Mouse (Mus musculus) monocyte, adult 5-6 weeks (primary cell): ENCODE data around the gene Gm5108. TPM values are rescaled to one million over a fixed set of nuclear protein-coding genes. Genes with fewer than 3 reads are reported as not detected.

Source experiments
- ATAC-seq: fragments of 153-309, 156-312 bp; replicated peaks from 2 replicates; pipeline ENCODE4 v1.8.0; 2017; ENCODE audit warnings: mild to moderate bottlenecking; ENCODE audit not compliant: low TSS enrichment, insufficient number of reproducible peaks, severe bottlenecking, poor library complexity, low FRiP score
- total RNA-seq: library from RNA; stranded (forward); fragments of 200-1000, 200-491, 200-594 nt; gene quantifications from 3 replicates; pipeline ENCODE4 v1.2.3, GENCODE M21; 2017

Gene Gm5108
- not detected in 3 replicates for total RNA-seq

DNA sequence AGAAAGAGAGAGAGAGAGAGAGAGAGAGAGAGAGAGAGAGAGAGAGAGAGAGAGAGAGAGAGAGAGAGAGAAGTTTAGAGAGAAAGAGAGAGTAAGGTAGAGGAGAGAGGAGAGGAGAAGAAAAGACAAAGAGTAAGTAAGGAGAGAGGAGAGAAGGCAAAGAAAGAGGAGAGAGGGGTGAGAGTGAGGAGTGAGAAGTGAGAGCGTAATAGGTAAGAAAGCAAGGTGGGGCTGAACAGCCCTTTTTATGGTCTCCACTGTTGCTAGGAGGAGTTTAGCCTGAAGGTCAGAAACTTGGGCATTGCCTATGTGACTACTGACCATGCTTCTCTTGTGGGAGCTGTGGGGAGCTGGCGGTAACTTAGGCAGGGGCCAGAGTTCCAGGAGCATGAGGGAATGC is at the start of gene Gm5108:
TSS of gene Gm5108 (plus strand) at position 301 of the 400 bp plus-strand sequence.
- ATAC-seq, result no peak

DNA sequence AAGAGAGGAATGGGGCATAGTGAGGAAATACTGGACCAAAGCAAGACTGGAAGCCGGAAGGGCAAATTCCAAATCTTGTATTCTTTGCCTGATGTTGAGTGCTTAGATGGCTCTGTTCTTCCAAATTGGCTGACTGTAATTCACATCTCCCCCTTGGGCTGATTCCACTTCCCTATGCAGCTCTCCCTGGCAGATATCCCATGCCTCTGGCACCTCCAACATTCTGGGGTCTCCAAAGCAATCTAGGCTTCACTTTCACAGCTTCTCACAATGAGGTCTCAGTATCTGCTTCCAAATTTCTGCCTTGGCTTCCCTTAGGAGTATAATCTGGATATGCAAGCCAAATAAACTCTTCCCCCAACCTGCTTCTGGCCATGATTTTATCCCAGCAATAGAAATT is 42.5 kb upstream of the Gm5108 start:
- ATAC-seq, result no peak

DNA sequence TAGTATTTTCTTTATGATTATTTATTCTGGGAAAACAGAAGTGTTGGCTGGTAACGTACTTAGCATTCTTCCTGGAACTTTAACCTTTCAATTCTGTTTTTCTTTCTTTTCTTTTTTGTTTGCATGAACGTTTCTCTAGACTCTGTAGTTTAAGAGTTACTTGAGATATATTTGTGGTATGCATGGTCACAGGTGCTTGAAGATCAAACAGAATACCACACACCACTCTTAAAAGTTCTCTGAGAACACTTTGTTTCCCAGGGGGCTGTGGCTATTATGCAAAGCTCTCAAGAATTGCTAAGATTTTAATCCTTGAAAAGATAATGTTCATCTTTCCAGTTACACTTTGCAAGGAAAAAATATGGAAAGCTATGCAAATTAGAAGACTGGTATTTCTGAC is 36.9 kb upstream of the Gm5108 start:
- no peak for ATAC-seq

DNA sequence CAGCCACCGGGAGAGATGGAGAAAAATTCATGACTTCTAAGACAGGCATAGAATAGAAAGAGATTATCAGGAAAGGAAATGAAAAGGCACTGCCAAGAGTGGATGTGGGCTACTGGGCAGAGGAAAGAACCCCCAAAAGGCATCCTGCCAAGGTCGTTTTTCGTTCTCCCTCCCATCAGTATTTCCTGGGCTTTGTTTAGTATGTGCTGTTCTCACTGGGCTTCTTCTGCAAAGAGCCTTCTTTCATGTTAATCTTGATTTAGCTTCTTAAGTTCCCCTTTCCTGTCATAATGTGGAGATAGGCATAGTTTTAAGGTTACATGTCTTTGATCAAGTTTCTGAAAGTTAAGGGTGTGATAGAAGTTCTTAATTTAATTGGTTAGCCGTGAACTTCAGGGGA is 10.9 kb upstream of the Gm5108 start:
- no peak for ATAC-seq

DNA sequence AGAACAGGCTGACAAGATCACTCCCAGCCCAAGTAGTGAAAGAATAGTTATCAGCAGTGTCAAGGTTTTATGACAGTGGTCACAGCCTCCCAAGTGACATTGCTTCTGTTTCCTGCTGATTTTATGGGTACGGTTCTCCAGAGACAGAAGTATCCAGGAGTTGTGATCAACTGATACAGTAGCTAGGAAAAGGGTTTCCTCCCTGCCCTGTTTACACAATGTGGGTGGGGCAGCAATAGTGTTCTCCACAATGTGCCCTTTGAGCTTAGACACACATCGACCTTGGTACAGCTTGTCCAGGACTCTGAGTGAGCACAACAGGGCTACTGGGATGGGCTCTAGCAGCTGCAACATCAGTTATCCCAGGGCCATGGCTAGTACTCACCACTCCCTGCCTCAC is 9.8 kb upstream of the Gm5108 start:
- ATAC-seq, result no peak

DNA sequence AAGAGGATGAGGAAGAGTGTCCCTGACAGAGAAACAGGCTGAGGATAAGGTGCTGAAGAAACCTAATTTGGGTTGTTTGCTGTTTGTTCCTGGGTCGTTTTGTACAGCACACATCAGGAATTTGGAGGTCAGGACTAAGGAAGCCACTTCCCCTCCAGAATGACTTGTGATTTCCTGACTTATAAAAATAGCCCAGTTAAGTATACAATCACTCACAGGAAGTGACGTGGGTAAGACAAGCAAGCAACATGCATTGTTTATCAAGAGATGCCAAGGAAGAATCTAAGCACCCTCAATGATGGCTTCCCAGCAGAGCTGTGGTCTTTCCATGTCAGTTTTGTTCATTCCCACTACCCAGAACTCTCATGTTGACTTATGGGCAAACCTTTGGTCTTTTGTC is 1.7 kb downstream of the Gm5108 start:
- no peak for ATAC-seq

DNA sequence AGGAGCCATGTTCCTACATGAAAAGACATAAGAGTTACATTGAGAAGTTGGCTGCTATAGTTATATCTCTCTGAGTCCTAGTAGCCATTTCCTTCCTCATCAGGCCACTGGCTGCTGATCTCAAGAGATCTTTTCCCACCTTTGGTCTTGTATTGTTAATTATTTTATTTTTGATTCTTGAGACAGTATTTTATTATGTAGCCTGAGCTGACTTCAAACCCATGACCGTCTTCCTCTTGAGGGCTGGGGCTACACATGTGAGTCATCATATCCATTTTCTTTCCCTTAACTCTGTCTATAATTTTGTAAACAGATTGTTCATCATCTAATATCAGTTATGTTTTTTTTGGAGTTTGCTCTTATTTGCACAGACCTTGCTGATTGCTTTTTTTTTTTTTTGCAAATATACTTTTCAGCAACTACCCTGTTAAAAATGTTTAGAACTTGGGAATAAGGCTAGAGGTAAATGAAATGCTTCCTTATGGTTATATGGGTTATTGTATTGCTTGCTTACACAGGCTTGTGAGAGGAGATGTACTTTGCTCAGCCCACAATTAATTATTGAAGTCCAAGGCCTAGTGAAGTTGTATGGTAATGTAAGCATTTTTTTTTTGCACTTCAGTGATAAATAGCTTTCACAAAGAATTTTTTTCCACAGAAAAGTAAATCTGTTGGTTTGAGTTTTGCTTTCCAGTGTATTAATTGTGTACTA is 2.8 kb downstream of the Gm5108 start:
- ATAC-seq, result no peak

DNA sequence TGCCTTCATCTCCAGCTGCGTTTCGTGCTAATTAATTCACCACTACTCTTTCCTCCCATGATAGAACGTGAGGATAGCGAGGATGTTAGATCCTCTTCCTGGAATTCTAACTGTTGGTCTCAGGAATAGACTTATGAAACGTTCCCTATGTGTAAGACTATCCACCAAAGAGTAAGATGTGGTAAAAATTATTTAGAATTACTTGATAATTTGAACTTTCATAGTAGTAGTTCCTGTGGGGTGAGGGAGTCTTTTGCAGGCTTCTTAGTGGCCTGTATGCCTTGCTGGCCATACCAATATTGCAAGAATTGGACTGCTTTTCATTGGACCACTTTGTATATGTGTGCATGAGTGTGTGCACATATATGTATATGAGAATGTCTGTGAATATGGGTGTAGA is 4.9 kb downstream of the Gm5108 start, which contains the start of gene Gm21905:
TSS of gene Gm21905 (minus strand) at position 101 of the 400 bp plus-strand sequence.
- ATAC-seq, result no peak

DNA sequence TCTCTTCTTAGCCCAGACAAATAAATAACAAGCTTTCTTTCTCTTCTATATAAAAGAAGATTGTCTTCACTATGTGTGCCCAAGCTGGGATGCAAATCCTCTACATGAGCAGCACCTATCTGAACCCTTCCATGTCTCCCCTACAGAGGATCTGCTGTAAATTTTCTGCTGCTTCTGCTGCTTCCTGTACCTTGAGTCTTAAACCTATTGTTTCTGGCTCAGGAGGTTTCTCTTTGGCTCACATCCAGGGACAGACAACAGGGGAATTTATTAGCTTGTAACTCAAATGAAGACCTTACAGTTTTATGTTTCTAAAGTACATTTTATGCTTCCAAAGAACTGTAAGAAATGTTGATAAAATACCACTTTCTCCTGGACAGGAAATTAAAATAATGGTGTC is 5.5 kb downstream of the Gm5108 start:
- no peak for ATAC-seq

DNA sequence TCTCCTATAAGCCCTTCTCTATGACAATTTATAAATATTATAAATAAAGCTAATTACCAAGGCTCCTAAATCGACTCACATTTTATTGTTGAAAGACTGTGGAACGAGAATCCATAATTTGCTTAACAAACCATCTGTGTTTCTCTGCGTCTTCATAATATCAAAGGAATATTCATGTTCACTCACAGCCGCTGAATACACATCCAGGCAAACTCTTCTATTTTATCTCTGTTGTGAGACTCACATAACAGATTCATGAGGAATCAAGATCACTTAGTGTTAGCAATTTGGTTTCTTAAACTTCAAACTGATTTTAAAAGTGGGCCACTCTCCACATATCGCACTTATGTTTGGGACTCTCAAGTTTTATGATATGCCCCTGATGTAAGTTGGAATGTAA is 6.6 kb downstream of the Gm5108 start:
- no peak for ATAC-seq

DNA sequence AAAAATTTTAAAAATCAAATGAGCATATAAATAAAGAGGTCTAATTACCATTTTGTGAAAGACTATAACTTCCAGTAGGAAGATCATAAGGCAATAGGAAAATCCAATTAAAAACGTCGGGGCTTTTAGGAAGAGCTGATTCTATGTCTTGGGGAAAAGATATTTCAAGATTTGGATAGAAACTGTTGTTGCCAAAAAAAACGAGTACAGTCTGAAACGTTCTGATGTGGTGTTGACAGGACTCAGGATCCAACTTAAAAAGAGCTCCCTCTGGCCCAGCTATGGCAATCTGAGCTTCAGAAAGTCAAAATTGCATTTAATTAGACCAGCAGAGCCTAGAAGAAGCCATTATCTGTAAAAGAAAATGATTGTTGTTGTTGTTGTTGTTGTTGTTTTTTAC is 12.6 kb downstream of the Gm5108 start:
- no peak for ATAC-seq

DNA sequence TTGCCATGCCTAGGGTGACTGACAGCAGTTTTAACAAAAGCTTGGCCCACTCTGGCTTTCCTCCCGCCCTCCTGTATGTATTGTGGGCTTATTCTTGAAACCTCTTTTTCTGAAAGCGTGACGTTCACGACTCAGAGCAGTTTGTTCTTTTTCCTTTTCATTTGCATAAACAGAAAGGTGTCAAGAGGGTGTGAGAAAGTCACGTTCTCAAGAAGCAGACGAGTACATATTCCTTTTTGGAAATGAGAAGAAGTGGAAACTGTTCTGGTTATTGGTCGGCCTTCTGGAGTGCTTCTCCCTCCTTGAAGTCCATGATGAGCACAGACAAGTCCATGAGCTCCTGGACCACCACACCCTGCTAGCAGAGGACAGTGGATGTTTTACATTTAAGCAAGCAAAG is 14.0 kb downstream of the Gm5108 start:
- no peak for ATAC-seq

DNA sequence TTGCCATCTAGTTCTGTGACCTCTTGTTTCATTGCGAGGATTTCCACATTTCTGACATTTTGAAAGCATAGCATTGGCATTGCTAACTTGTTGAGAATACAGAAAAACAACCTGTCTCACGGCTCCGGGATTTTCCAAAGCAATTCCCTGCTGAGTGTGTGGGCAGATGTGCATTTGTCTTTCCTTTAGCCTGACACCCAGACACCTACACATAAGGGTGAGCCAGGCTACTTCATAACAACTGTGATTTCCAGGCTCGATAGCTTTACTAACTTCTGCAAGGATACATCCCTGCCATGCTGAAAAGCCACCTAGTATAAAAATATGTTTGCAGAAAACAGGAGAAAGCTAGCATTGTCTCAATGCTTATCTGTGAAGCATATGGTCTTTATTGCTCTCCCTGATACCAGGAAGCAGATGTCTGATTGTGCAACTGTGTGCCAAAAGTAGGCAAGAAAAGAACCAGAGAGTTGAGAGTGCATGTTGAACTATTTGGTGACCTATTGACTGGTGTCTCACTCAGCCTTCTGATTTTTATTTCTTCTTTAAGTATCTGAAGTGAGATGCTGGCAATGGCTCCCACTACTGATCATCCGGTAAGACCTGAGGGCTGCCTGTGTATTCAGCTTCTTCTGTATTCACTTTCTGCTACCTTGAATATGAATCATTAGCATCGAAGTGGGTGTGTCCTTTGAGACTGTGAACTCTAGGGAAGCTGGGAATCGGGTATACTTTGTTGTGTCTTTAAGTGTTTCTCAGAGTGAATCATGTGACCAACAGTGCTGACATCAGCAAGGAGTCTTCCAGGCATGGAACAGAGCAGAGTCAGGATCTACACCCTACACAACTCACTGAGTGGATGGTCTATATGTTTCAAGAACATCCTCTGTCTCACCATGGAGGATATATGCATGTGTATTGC is 20.5 kb downstream of the Gm5108 start:
- no peak for ATAC-seq

DNA sequence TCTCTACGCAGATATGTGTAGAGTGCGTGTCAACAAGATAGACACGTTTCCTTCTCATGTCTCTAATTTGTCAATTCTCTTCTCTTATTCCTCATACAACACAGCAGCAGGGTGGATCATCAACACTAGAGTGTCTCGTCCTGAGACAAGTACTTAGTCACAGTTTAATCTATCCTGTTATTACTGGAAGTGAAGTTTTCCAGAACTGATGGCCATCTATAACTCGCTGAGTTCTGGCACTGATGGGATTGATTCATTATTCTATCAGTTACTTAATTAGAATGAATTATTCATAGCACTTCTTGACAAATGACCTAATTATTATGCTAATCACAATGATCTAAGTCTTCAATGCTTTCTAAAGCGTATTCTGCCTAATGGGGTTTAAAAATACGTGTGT is 28.1 kb downstream of the Gm5108 start:
- no peak for ATAC-seq

DNA sequence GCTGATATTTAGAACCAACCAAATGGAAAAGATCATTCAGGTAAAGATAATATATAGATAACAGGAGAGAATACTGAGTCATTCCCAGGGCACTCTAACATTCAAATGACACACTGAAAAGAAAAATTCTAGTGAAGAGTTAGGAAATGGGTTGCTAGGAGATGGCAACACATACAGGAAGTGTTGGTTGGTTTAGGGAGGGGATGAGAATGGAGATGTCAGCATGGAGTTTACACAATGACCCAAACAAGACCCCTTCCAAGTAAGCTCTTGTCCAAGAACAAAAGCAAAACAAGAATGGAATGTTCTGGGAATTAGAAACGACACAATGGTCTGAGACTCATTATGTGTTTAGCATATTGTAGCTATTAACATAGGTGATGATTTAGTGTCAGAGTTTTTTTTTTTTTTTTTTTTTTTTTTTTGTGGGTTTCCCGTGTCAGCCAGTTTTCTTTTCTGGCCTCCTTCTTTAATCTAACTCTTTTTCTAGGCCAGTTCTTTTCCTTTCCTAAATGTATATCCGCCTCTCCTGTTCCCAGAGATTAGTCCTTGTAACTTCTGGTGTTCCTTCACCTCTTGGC is 40.6 kb downstream of the Gm5108 start:
- ATAC-seq, result no peak

DNA sequence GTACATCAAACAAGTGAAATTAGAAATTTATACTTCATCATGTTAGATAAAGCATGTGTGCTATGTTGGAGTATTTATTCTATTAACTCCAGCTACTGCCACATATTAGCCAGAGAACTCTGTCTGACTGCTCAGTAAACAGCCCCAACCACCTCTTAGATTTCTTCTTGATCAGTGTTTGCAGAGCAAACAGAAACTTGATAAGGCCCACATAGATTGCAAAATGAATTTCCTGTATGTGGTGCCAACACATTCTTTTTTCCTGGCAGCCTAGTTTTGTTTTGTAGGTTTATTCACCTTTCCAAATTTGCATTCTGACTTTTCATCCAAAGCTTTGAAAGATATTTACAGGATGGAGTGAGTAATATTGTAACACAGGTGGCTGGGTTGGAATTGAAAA is 49.0 kb downstream of the Gm5108 start:
- no peak for ATAC-seq

DNA sequence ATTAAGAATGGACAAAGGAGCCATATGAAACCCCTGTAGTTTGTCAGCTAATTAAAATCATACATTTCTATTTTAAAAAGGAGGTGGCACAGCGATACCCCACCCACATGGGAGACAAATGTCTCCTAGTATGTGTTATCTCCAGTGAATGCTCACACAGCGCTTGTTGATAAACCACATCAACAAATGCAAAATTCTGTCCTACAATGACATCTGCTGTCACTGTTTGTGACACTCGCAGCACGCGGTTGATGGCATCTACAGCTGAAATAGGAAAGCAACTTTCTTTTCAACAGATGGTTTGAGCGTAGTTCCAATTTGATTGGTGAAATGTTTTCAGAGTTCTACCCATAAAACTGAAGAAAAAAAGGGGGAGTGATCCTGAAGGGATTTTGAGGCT is 61.1 kb downstream of the Gm5108 start:
- no peak for ATAC-seq

DNA sequence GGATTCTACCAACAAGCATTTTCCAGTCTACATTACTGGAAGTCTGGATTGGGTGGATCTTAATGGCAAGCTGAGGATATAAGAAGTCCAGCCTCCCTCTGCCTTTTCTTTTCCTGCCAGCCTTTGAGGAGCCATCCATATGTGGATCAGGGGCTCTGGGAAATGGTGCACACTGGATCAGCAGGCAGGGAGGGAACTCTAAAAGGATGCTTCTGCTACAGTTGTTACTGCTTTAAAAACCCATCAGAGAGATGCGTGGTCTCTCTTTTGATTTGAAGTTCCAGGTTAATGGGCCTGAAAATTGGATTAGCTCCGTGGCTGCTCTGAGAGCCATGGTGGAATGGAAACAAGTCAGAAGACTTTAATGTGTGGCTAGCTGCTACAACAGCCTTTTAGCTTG is 62.4 kb downstream of the Gm5108 start:
- ATAC-seq, result no peak

DNA sequence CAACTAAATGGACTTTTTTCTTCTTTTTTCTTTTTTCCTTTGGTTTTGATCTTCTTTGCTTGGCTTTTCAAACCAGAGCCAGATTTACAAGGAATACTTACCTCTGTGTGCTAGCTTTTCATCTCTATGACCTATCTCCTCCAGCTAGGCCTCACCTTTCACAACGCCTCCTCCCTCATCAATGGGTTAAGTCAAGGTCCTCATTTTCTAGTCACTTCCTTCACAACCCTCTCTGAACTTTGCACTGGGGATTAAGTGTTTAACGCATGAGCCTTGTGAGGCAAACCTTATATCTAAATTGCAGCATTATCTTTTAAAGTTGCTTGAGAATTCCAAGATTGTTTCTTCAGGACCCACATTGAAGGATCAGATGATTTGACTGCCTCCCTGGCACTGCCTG is 63.0 kb downstream of the Gm5108 start:
- ATAC-seq, result no peak

DNA sequence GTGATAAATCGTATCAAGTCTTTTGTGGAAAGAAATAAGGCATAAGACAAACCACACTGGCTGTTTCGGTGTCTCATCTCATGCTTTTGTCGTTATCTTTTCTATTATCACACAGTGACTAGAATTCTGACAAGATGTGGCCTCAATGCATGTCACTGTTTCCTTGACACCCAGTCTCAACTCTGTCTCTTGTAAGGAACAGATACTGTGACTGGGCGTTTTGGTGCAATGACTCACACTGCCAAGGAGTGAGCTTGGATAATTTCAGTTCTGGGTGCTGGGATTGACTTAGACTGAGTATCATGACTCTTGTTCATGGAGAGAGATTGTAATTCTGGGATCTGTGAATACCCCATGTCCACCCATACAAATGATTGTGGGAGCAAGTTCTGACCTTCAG is 65.6 kb downstream of the Gm5108 start:
- no peak for ATAC-seq
